Mouse (Mus musculus): Measurements from ENCODE around the gene Wdr18. TPM values are rescaled to one million over a fixed set of nuclear protein-coding genes. Genes with fewer than 3 reads are reported as not detected.
A peak's percentile ranks its signal among the peaks of the same experiment; 100 is the strongest.

Wdr18 gene
- polyA plus RNA-seq, 1 experiment from 2014 or later = 50.3 TPM

DNA sequence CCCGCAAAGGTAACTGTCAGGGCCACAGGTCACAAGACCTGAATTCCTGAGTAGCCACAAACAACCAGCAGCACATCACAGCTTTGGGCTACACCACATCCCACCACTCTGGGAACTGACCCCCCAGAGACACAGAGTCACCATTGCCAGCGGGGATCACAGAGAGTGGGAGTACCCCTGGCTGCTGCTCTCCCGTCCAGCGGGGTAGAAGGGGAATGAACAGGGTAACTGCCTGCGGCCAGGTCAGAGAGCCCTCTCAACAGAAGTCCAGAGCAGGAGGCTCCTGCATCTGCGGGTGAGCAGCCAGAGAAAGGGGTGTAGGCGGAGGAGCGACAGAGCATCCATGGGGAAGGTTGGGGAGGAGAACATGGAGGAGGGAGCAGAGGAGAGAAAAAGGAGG is 43.9 kb upstream of the Wdr18 start:
- H3K36me3 ChIP-seq (ENCODE audit: control insufficient read depth, insufficient read depth, low read length) = peaks cover 6% of the 10 kb centered on the region
- H3K9me3 ChIP-seq (ENCODE audit: control insufficient read depth, low read length) = no peaks in the 10 kb centered on the region
- TF ChIP-seq EP300 (optimal IDR thresholded peaks at IDR 0.05) (no peak), CTCF (IDR thresholded peaks at IDR 0.05; ENCODE audit: low read depth) (no peak)
- H3K9ac ChIP-seq (ENCODE audit: low read length) = peak overlapping the region; percentile 97
- peak overlapping the region; percentile 88 for H3K4me2 ChIP-seq (replicated peaks; ENCODE audit: low read depth)
- DNase-seq (ENCODE audit: low spot score) (no peak), ATAC-seq (ENCODE audit: low FRiP score, low TSS enrichment) (no peak)
- peaks cover 3% of the 10 kb centered on the region; the same call in 1 of the 2 replicates for H3K4me1 ChIP-seq (replicated peaks; ENCODE audit: control insufficient read depth, insufficient read depth)
- H3K27me3 ChIP-seq (ENCODE audit: control insufficient read depth, insufficient read depth, low read length) = no peaks in the 10 kb centered on the region; the same call in 1 of the 2 replicates
- H3K27ac ChIP-seq (replicated peaks) = peak overlapping the region; percentile 89
- H3K4me3 ChIP-seq (ENCODE audit: low read depth, low read length) = peak overlapping the region; percentile 79
- WGBS = 6% methylated on average over 8 of the region's 8 CpGs

- TF ChIP-seq CTCF (IDR thresholded peaks at IDR 0.05; ENCODE audit: low read depth) (no peak), EP300 (optimal IDR thresholded peaks at IDR 0.05) (no peak)
- Histone ChIP-seq H3K9ac (ENCODE audit: low read length) (peak within 1 kb of the TSS; percentile 97), H3K4me2 (replicated peaks; ENCODE audit: low read depth) (peak within 1 kb of the TSS; percentile 88), H3K27me3 (ENCODE audit: control insufficient read depth, insufficient read depth, low read length) (peaks cover 2% of the 10 kb centered on the region; the same call in 1 of the 2 replicates), H3K36me3 (ENCODE audit: control insufficient read depth, insufficient read depth, low read length) (peaks cover under 1% of the 10 kb centered on the region; the same call in 1 of the 2 replicates), H3K4me1 (replicated peaks; ENCODE audit: control insufficient read depth, insufficient read depth) (peaks cover 3% of the 10 kb centered on the region; the same call in 1 of the 2 replicates), H3K4me3 (ENCODE audit: low read depth, low read length) (peak within 1 kb of the TSS; percentile 79), H3K9me3 (ENCODE audit: control insufficient read depth, low read length) (no peaks in the 10 kb centered on the region), H3K27ac (replicated peaks) (peak within 1 kb of the TSS; percentile 89)
- peak; percentile 72 for ATAC-seq (ENCODE audit: low FRiP score, low TSS enrichment)
- 2% methylated on average over 42 of the region's 42 CpGs for WGBS
- peak; percentile 91 for DNase-seq (ENCODE audit: low spot score)
Observed at GRCm38 (mm10) chr10:79916808-79917531, 43.0 kb upstream of the Wdr18 start, which contains the start of gene Kiss1r. Gene Kiss1r (plus strand): TSS chr10:79916971.

DNA sequence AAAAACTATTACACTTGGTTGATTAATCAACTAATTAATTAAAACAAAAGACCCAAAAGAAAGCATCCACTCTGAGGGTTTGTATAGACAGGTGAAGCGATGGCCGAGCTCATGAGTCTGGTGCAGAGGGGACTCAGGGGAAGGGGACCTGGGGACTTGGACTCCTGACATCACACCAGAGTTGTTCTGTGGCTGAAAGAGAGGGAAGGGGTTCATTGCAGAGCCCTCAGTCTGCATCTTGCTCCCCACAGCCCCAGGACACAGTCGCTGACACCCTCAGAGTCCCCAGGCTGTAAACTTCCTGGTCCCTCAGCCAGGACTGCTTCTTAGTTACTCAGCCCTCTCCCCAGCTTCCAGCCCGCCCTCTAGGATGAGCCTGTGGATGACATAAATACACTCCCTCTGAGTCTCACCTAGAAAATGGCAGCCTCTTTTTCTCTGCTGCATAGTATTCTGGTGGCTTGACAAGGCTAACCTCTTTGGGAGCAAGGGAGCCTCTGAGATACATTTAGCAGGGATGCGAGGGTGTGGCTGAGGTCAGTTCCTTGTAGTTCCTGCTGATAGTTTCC is 42.3 kb upstream of the Wdr18 start:
- H3K27ac ChIP-seq (replicated peaks) = no peak overlapping the region
- H3K9me3 ChIP-seq (ENCODE audit: control insufficient read depth, low read length) = no peaks in the 10 kb centered on the region
- WGBS = 74% methylated on average over 5 of the region's 5 CpGs
- ATAC-seq (ENCODE audit: low FRiP score, low TSS enrichment) (no peak), DNase-seq (ENCODE audit: low spot score) (no peak)
- H3K27me3 ChIP-seq (ENCODE audit: control insufficient read depth, insufficient read depth, low read length) = peaks cover 2% of the 10 kb centered on the region; the same call in 1 of the 2 replicates
- TF ChIP-seq EP300 (optimal IDR thresholded peaks at IDR 0.05) (no peak), CTCF (IDR thresholded peaks at IDR 0.05; ENCODE audit: low read depth) (no peak)
- H3K4me1 ChIP-seq (replicated peaks; ENCODE audit: control insufficient read depth, insufficient read depth) = peaks cover 3% of the 10 kb centered on the region; the same call in 1 of the 2 replicates
- peak overlapping the region; percentile 88 for H3K4me2 ChIP-seq (replicated peaks; ENCODE audit: low read depth)
- H3K36me3 ChIP-seq (ENCODE audit: control insufficient read depth, insufficient read depth, low read length) = no peaks in the 10 kb centered on the region
- 0 out of 2 replicates have a peak overlapping the region, but pooled peaks have one; percentile 79 for H3K4me3 ChIP-seq (ENCODE audit: low read depth, low read length)
- no peak overlapping the region for H3K9ac ChIP-seq (ENCODE audit: low read length)

DNA sequence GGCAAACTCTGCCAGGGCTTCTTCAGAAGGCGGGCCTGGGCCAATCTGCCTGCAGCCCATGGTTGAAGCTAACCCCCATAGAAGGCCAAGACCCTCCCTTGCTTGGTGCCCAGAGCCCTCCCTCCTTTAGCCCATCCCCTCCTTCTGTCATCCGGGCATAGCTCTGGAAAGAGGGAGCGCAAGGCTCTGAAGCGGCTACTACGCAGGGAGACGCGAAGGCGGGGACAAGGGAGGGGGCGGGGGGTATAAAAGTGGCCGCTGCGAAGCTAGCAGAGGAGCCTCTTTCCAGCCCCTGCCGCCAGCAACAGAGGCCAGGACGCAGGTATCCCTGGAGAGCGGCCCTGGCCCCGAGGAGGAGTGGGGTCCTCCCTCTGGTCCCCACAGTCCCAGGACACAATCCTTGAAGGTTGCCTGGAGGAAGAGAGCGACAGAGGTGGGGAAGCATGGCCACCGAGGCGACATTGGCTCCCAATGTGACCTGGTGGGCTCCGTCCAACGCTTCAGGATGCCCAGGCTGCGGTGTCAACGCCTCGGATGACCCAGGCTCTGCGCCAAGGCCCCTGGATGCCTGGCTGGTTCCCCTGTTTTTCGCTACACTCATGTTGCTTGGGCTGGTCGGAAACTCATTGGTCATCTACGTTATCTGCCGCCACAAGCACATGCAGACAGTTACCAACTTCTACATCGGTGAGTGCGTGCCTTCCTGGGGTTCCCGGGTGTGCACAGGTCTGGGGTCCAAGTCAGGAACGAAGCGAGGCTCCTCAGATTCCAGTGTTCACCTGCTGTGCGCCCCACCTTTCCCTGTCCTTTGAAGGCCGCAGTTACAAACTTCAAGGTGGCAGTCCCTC is 41.5 kb upstream of the Wdr18 start:
- peak overlapping the region; percentile 15; the same call in 1 of the 2 replicates for H3K4me3 ChIP-seq (ENCODE audit: low read depth, low read length)
- H3K9me3 ChIP-seq (ENCODE audit: control insufficient read depth, low read length) = no peaks in the 10 kb centered on the region
- 18% methylated on average over 33 of the region's 35 CpGs for WGBS
- peak overlapping the region; percentile 44 for H3K4me2 ChIP-seq (replicated peaks; ENCODE audit: low read depth)
- no peak overlapping the region for H3K27ac ChIP-seq (replicated peaks)
- H3K9ac ChIP-seq (ENCODE audit: low read length) = no peak overlapping the region
- no peak for TF ChIP-seq CTCF (IDR thresholded peaks at IDR 0.05; ENCODE audit: low read depth)
- no peak for TF ChIP-seq EP300 (optimal IDR thresholded peaks at IDR 0.05)
- peaks cover 2% of the 10 kb centered on the region; the same call in 1 of the 2 replicates for H3K27me3 ChIP-seq (ENCODE audit: control insufficient read depth, insufficient read depth, low read length)
- H3K36me3 ChIP-seq (ENCODE audit: control insufficient read depth, insufficient read depth, low read length) = no peaks in the 10 kb centered on the region
- peaks cover 3% of the 10 kb centered on the region; the same call in 1 of the 2 replicates for H3K4me1 ChIP-seq (replicated peaks; ENCODE audit: control insufficient read depth, insufficient read depth)
- no peak for ATAC-seq (ENCODE audit: low FRiP score, low TSS enrichment)
- no peak for DNase-seq (ENCODE audit: low spot score)

DNA sequence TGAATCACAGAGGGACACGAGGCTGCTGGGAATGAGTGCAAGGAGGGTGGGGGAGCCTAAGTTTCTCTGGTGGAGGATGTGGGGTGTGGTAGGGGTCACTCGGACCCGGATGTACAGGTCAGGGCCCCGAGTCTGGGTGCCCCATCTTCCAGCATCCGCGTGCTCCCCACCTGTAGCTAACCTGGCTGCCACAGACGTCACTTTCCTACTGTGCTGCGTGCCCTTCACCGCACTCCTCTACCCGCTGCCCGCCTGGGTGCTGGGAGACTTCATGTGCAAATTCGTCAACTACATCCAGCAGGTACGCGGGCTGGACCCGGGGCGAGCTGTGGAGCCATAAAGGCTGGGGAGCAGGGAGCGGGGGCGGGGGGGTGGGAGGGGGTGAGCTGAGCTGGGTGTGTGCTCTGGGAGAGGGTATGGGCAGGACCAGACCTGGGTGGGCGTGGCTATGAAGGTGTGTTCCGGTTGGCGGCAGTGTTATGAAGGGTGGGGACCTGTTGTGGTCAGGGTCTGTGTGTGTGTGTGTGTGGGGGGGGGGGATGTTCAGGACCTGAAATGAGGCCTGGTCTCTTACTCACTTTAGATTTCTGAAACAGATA is 40.6 kb upstream of the Wdr18 start:
- H3K4me1 ChIP-seq (replicated peaks; ENCODE audit: control insufficient read depth, insufficient read depth) = peaks cover 3% of the 10 kb centered on the region; the same call in 1 of the 2 replicates
- peaks cover 2% of the 10 kb centered on the region; the same call in 1 of the 2 replicates for H3K27me3 ChIP-seq (ENCODE audit: control insufficient read depth, insufficient read depth, low read length)
- no peaks in the 10 kb centered on the region for H3K36me3 ChIP-seq (ENCODE audit: control insufficient read depth, insufficient read depth, low read length)
- H3K9ac ChIP-seq (ENCODE audit: low read length) = no peak overlapping the region
- H3K4me3 ChIP-seq (ENCODE audit: low read depth, low read length) = peak overlapping the region; percentile 10; the same call in 1 of the 2 replicates
- H3K9me3 ChIP-seq (ENCODE audit: control insufficient read depth, low read length) = no peaks in the 10 kb centered on the region
- peak; percentile 62 for DNase-seq (ENCODE audit: low spot score)
- no peak overlapping the region for H3K27ac ChIP-seq (replicated peaks)
- TF ChIP-seq CTCF (IDR thresholded peaks at IDR 0.05; ENCODE audit: low read depth) = no peak
- TF ChIP-seq EP300 (optimal IDR thresholded peaks at IDR 0.05) = no peak
- ATAC-seq (ENCODE audit: low FRiP score, low TSS enrichment) = no peak
- WGBS = 7% methylated on average over 21 of the region's 21 CpGs
- peak overlapping the region; percentile 43 for H3K4me2 ChIP-seq (replicated peaks; ENCODE audit: low read depth)

Data from stomach, postnatal 0 days (tissue).